Mouse (Mus musculus): ENCODE data around the gene Aldh3a1. TPM values are rescaled to one million over a fixed set of nuclear protein-coding genes. Genes with fewer than 3 reads are reported as not detected.

Aldh3a1 gene
- total and polyA plus RNA-seq, 3 experiments = 0.08 TPM; not detected in 2

DNA sequence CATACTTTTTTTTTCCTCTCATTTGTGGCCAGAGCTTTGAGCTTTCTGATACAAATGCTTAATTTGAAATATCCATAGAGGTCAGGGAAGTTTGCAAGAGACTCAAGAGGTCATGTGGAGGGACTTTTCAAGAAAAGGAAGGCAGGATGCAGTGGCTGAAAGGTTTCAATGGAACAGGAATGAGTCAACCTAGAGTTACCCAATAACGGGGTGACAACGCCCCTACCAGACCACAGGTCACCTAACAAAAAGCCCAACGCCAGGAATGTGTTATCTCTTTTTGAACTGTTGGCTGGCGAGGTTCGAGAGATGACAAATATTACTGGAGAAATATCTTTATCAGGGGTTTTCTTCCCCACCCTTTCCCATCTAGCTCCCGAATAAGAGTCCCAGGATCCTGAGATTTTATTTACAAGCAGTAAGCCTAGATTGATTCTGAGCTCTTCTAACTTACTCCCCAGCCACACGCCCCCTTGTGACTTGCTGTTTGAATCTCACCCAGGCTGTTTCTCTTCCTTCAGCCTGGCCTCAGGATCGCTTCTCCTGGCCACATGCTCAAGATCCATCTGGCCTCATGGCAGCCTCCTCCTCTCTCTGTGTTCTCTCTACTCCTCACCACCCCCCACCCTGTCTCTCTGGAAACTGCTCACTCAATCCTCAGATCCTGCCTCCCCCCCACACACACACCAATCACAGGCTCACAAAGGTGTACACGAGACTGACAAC, 13.0 kb downstream of the Aldh3a1 start:
- TF ChIP-seq CTCF (IDR thresholded peaks at IDR 0.05 in 2 of 3, conservative IDR thresholded peaks at IDR 0.05 in 1 of 3; ENCODE audit: control insufficient read depth in 1 of 3, insufficient read depth in 1 of 3, low read depth in 2 of 3, low read length in 3 of 3, poor library complexity in 1 of 3, severe bottlenecking in 1 of 3) (peak in 2 of 3 experiments; percentile 9 to 44; a peak in 2 of 6 replicates), CHD2 (IDR thresholded peaks at IDR 0.05; ENCODE audit: low read length) (no peak), SMC3 (IDR thresholded peaks at IDR 0.05; ENCODE audit: low read depth, low read length) (peak; percentile 43), UBTF (IDR thresholded peaks at IDR 0.05; ENCODE audit: borderline replicate concordance, insufficient read depth, low read depth, low read length) (no peak), TBP (IDR thresholded peaks at IDR 0.05; ENCODE audit: low read depth, low read length) (no peak)
- Histone ChIP-seq H3K9ac (ENCODE audit: control insufficient read depth, low read depth, low read length, poor library complexity, severe bottlenecking) (no peak overlapping the region), H3K9me3 (replicated peaks; ENCODE audit: insufficient read depth, low read length) (no peaks in the 10 kb centered on the region), H3K36me3 (ENCODE audit: control insufficient read depth in 1 of 2, insufficient read depth in 2 of 2, low read length in 2 of 2) (peaks cover 0 to 8% of the 10 kb centered on the region in 2 experiments; a peak in 2 of 4 replicates), H3K4me3 (ENCODE audit: control insufficient read depth in 1 of 2, insufficient read depth in 1 of 2, low read depth in 2 of 2, low read length in 2 of 2) (no peak overlapping the region), H3K79me2 (ENCODE audit: control insufficient read depth, insufficient read depth, low read length, poor library complexity) (no peaks in the 10 kb centered on the region), H3K27ac (ENCODE audit: control insufficient read depth, low read depth, low read length) (no peak overlapping the region), H3K27me3 (ENCODE audit: control insufficient read depth in 1 of 2, insufficient read depth in 2 of 2, low read length in 2 of 2) (no peaks in the 10 kb centered on the region; a peak in 1 of 4 replicates), H3K4me1 (ENCODE audit: control insufficient read depth in 1 of 2, insufficient read depth in 2 of 2, low read length in 2 of 2) (peaks cover 10 to 11% of the 10 kb centered on the region in 2 experiments)
- DNase-seq (ENCODE audit: low read depth, low spot score) = peak; percentile 35

DNA sequence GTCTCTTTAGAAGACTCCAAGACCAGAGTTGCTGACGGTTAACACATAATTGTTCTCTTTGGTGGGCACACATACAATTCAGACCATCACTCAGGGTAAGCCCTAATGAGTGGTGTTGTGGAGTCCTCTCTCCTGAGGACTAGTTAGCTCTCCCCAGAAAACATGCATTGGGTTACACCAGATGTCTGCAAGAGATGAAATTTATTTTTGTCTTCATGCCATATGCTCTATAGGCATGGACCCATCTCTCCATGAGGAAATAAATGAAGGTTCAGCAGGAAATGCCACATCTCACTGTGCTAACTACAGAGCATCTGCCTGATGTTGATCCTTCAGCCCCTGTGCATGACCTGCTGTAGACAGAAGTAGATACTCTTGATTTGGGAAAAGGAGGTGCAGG, 14.7 kb downstream of the Aldh3a1 start:
- Histone ChIP-seq H3K79me2 (ENCODE audit: control insufficient read depth, insufficient read depth, low read length, poor library complexity) (no peaks in the 10 kb centered on the region), H3K27me3 (ENCODE audit: control insufficient read depth in 1 of 2, insufficient read depth in 2 of 2, low read length in 2 of 2) (no peaks in the 10 kb centered on the region; a peak in 1 of 4 replicates), H3K4me1 (ENCODE audit: control insufficient read depth in 1 of 2, insufficient read depth in 2 of 2, low read length in 2 of 2) (peaks cover 10 to 11% of the 10 kb centered on the region in 2 experiments), H3K36me3 (ENCODE audit: control insufficient read depth in 1 of 2, insufficient read depth in 2 of 2, low read length in 2 of 2) (peaks cover 0 to 8% of the 10 kb centered on the region in 2 experiments; a peak in 2 of 4 replicates), H3K27ac (ENCODE audit: control insufficient read depth, low read depth, low read length) (no peak overlapping the region), H3K9ac (ENCODE audit: control insufficient read depth, low read depth, low read length, poor library complexity, severe bottlenecking) (no peak overlapping the region), H3K4me3 (ENCODE audit: control insufficient read depth in 1 of 2, insufficient read depth in 1 of 2, low read depth in 2 of 2, low read length in 2 of 2) (no peak overlapping the region), H3K9me3 (replicated peaks; ENCODE audit: insufficient read depth, low read length) (no peaks in the 10 kb centered on the region)
- no peak for TF ChIP-seq RAD21 (IDR thresholded peaks at IDR 0.05; ENCODE audit: low read depth, low read length)
- no peak for TF ChIP-seq TBP (IDR thresholded peaks at IDR 0.05; ENCODE audit: low read depth, low read length)
- TF ChIP-seq POLR2AphosphoS5 (IDR thresholded peaks at IDR 0.05; ENCODE audit: borderline replicate concordance, low read depth, low read length) = no peak
- no peak for DNase-seq (ENCODE audit: low read depth, low spot score)

DNA sequence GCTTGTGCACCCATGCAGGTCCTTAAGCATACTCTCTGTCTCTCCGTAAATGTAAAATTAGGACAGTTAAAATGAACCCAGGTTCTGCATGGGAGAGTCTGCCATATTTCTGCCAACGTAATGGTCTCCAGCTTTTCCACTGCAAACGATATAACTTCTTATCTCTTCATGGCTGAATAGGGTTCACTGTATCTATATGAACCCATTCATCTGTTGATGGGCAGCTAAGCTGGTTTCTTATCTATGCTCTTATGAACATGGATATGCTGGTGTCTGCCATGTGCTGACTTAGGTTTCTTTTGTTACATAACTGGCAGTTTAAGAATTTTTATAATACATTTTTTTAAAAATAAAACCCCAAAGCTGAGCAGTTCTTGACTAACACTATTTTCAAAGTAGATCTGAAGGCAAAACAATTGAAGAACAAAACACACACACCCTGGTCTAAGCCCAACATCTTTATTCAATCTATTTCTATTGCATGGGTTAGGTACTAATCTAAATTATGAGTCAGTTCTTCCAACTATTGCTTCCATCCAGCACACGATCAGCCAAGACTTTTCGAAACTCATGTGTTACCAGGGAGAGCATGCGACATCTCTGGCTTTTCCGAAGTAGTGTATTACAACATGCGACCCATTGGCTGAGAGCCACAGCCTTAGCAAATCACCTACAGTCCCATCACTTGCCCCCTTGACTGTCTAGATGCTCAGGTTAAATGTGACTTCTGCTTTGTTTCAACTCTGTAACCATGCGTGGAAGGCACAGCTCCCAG, 15.8 kb downstream of the Aldh3a1 start:
- H3K9ac ChIP-seq (ENCODE audit: control insufficient read depth, low read depth, low read length, poor library complexity, severe bottlenecking) = no peak overlapping the region
- H3K4me1 ChIP-seq (ENCODE audit: control insufficient read depth in 1 of 2, insufficient read depth in 2 of 2, low read length in 2 of 2) = peaks cover 11 to 12% of the 10 kb centered on the region in 2 experiments
- H3K9me3 ChIP-seq (replicated peaks; ENCODE audit: insufficient read depth, low read length) = no peaks in the 10 kb centered on the region
- H3K4me3 ChIP-seq (ENCODE audit: control insufficient read depth in 1 of 2, insufficient read depth in 1 of 2, low read depth in 2 of 2, low read length in 2 of 2) = no peak overlapping the region; a peak in 1 of 4 replicates
- peaks cover 0 to 8% of the 10 kb centered on the region in 2 experiments; a peak in 2 of 4 replicates for H3K36me3 ChIP-seq (ENCODE audit: control insufficient read depth in 1 of 2, insufficient read depth in 2 of 2, low read length in 2 of 2)
- H3K79me2 ChIP-seq (ENCODE audit: control insufficient read depth, insufficient read depth, low read length, poor library complexity) = no peaks in the 10 kb centered on the region
- H3K27me3 ChIP-seq (ENCODE audit: control insufficient read depth in 1 of 2, insufficient read depth in 2 of 2, low read length in 2 of 2) = no peaks in the 10 kb centered on the region; a peak in 1 of 4 replicates
- peak; percentile 32 for DNase-seq (ENCODE audit: low read depth, low spot score)
- H3K27ac ChIP-seq (ENCODE audit: control insufficient read depth, low read depth, low read length) = no peak overlapping the region
- TF ChIP-seq POLR2AphosphoS5 (IDR thresholded peaks at IDR 0.05; ENCODE audit: borderline replicate concordance, low read depth, low read length) (no peak), ZKSCAN1 (IDR thresholded peaks at IDR 0.05; ENCODE audit: low read depth, low read length) (no peak), TCF12 (IDR thresholded peaks at IDR 0.05; ENCODE audit: low read depth, low read length) (peak; percentile 77), RCOR1 (IDR thresholded peaks at IDR 0.05; ENCODE audit: low read depth, low read length) (no peak), BHLHE40 (IDR thresholded peaks at IDR 0.05; ENCODE audit: borderline replicate concordance, low read depth, low read length) (0 out of 2 replicates have a peak, but pooled peaks have one; percentile 12), E2F4 (IDR thresholded peaks at IDR 0.05; ENCODE audit: borderline replicate concordance, low read depth, low read length) (no peak), MAFK (IDR thresholded peaks at IDR 0.05; ENCODE audit: borderline replicate concordance, low read depth, low read length) (no peak), MAX (IDR thresholded peaks at IDR 0.05; ENCODE audit: low read length) (peak; percentile 37; the same call in 1 of the 2 replicates), JUND (IDR thresholded peaks at IDR 0.05; ENCODE audit: low read depth, low read length) (no peak), MEF2A (IDR thresholded peaks at IDR 0.05; ENCODE audit: extremely low read depth, insufficient replicate concordance, low read depth, low read length, poor library complexity, severe bottlenecking) (no peak), NRF1 (IDR thresholded peaks at IDR 0.05; ENCODE audit: insufficient read depth, low read depth, low read length, poor library complexity, severe bottlenecking) (no peak), ZC3H11A (IDR thresholded peaks at IDR 0.05; ENCODE audit: low read depth, low read length) (no peak), SMC3 (IDR thresholded peaks at IDR 0.05; ENCODE audit: low read depth, low read length) (no peak), POLR2A (IDR thresholded peaks at IDR 0.05; ENCODE audit: control insufficient read depth in 1 of 2, insufficient read depth in 1 of 2, low read depth in 1 of 2, low read length in 2 of 2, poor library complexity in 1 of 2) (no peak), ZNF384 (IDR thresholded peaks at IDR 0.05; ENCODE audit: low read depth, low read length) (no peak), USF2 (IDR thresholded peaks at IDR 0.05; ENCODE audit: borderline replicate concordance in 1 of 2, insufficient read depth in 1 of 2, low read depth in 1 of 2, low read length in 2 of 2) (no peak)
